9 mouse cellular contexts compared by ENCODE assay signal in genomic region chr11:76671871-76672475, GRCm38 (mm10). TPM values are rescaled to one million over a fixed set of nuclear protein-coding genes. Genes with fewer than 3 reads are reported as not detected.
DNase-seq lines count a peak whose midpoint lies in the region; ATAC-seq lines count a peak whose summit lies in the region.
"Had no signal": no experiment of that assay in that cellular context is flagged by ENCODE, and none has a peak within 500 bp of the region (broad histone marks: within the 10 kb centered on the region; RNA-seq: fewer than 3 reads in every experiment).

Bhlha9 (plus strand) TSS chr11:76672470.

- no peak for DNase-seq in kidney, postnatal 25 days
- DNase-seq in cerebellum, adult 18-20 months: peak; percentile 74 to 75
- no peak for DNase-seq in layer of hippocampus, adult 8-10 months (ENCODE audit: low spot score in 2 of 2)
- no peak for DNase-seq in retina, postnatal 1 day
- DNase-seq in right cerebral cortex, postnatal 36 days (ENCODE audit: low spot score in 2 of 2): no peak
- DNase-seq: lung, postnatal 36 days had no signal

- peak within 1 kb of the TSS; percentile 75 for H3K4me2 ChIP-seq in kidney, embryonic 16.5 days (replicated peaks; ENCODE audit: low read depth, low read length)
- H3K4me2 ChIP-seq in forebrain, embryonic 16.5 days (ENCODE audit: low read length): peak within 1 kb of the TSS; percentile 81
- H3K4me2 ChIP-seq in midbrain, embryonic 13.5 days (replicated peaks): peak within 1 kb of the TSS; percentile 62

- peak within 1 kb of the TSS; percentile 47 for H3K9ac ChIP-seq in kidney, embryonic 16.5 days (replicated peaks; ENCODE audit: low read length)
- peak within 1 kb of the TSS; percentile 63 for H3K9ac ChIP-seq in forebrain, embryonic 16.5 days (replicated peaks; ENCODE audit: low read depth, low read length)
- peak within 1 kb of the TSS; percentile 54 for H3K9ac ChIP-seq in midbrain, embryonic 13.5 days (replicated peaks)

- WGBS in kidney, embryonic 16.5 days: 56% methylated on average over 15 of the region's 15 CpGs
- 54% methylated on average over 15 of the region's 15 CpGs for WGBS in forebrain, embryonic 16.5 days
- WGBS in midbrain, embryonic 13.5 days: 59% methylated on average over 15 of the region's 15 CpGs

- peaks cover 12% of the 10 kb centered on the region for H3K4me1 ChIP-seq in kidney, embryonic 16.5 days (ENCODE audit: insufficient read depth, low read length)
- H3K4me1 ChIP-seq in forebrain, embryonic 16.5 days (replicated peaks; ENCODE audit: control insufficient read depth, insufficient read depth, low read length): 0 out of 2 replicates have a peak, but pooled peaks cover 7% of the 10 kb centered on the region
- H3K4me1 ChIP-seq in midbrain, embryonic 13.5 days (replicated peaks): peaks cover 8% of the 10 kb centered on the region

- no peak for ATAC-seq in kidney, embryonic 16.5 days (ENCODE audit: low FRiP score, low TSS enrichment)
- ATAC-seq in forebrain, embryonic 16.5 days: no peak
- ATAC-seq in midbrain, embryonic 13.5 days: no peak

- no peak within 1 kb of the TSS for H3K27ac ChIP-seq in kidney, embryonic 16.5 days (ENCODE audit: low read length)
- no peak within 1 kb of the TSS for H3K27ac ChIP-seq in forebrain, embryonic 16.5 days (ENCODE audit: low read length)
- no peak within 1 kb of the TSS for H3K27ac ChIP-seq in midbrain, embryonic 13.5 days

- no peaks in the 10 kb centered on the region for H3K9me3 ChIP-seq in kidney, embryonic 16.5 days (ENCODE audit: low read length)
- no peaks in the 10 kb centered on the region for H3K9me3 ChIP-seq in forebrain, embryonic 16.5 days (ENCODE audit: control insufficient read depth, low read length)
- no peaks in the 10 kb centered on the region for H3K9me3 ChIP-seq in midbrain, embryonic 13.5 days

- H3K4me3 ChIP-seq in kidney, embryonic 16.5 days (ENCODE audit: low read length): peak within 1 kb of the TSS; percentile 47
- peak within 1 kb of the TSS; percentile 46 for H3K4me3 ChIP-seq in forebrain, embryonic 16.5 days (replicated peaks; ENCODE audit: low read length)
- H3K4me3 ChIP-seq in midbrain, embryonic 13.5 days (replicated peaks): peak within 1 kb of the TSS; percentile 35

- H3K27me3 ChIP-seq in kidney, embryonic 16.5 days (ENCODE audit: insufficient read depth, low read length): peaks cover 59% of the 10 kb centered on the region
- peaks cover 70% of the 10 kb centered on the region for H3K27me3 ChIP-seq in forebrain, embryonic 16.5 days (replicated peaks; ENCODE audit: control insufficient read depth, insufficient read depth, low read length)
- peaks cover 80% of the 10 kb centered on the region for H3K27me3 ChIP-seq in midbrain, embryonic 13.5 days

- H3K36me3 ChIP-seq in kidney, embryonic 16.5 days (ENCODE audit: insufficient read depth, low read length): no peaks in the 10 kb centered on the region
- no peaks in the 10 kb centered on the region for H3K36me3 ChIP-seq in forebrain, embryonic 16.5 days (ENCODE audit: control insufficient read depth, insufficient read depth)
- no peaks in the 10 kb centered on the region for H3K36me3 ChIP-seq in midbrain, embryonic 13.5 days

RNA-seq across cellular contexts. Expression of gene Bhlha9, which starts in this region (rescaled TPM):
- polyA plus RNA-seq in kidney, embryonic 16.5 days (2015; fragmentation: Nextera tagmentation; extraction: Ambion mirVana): 0.17 and 0.24 TPM in 2 replicates
- 0.27 and 1.3 TPM in 2 replicates for polyA plus RNA-seq in forebrain, embryonic 16.5 days (2015; fragmentation: Nextera tagmentation; extraction: Ambion mirVana)
- polyA plus RNA-seq in midbrain, embryonic 13.5 days (2015; fragmentation: Nextera tagmentation; extraction: Ambion mirVana): 0.22 and 0.26 TPM in 2 replicates
- 1 to 10 TPM; 3.3 to 4.8 (median 3.8) TPM for total RNA-seq in layer of hippocampus, adult 8-10 months (2022)

Comparison
In these comparisons a context has a peak if more than half of its experiments do, and no peak if none do; other contexts are left out.
1. DNase-seq: peak in cerebellum, adult 18-20 months (2 of 2); none in kidney, postnatal 25 days (0 of 2), layer of hippocampus, adult 8-10 months (0 of 2), retina, postnatal 1 day (single experiment) and right cerebral cortex, postnatal 36 days (0 of 2).
2. Peak in every context shown above with its lines, with median percentiles within 50 percentile points of each other: H3K4me2 ChIP-seq, H3K4me3 ChIP-seq and H3K9ac ChIP-seq.